Mouse (Mus musculus) G1E (cell line): ENCODE results near the gene Rbbp6.

Source experiments
- CTCF ChIP-seq: IDR thresholded peaks from 2 replicates; pipeline ENCODE4 v1.5.1; 2012; ENCODE audit warnings: low read depth, low read length, inconsistent platforms, mixed read lengths
- GATA1 ChIP-seq: IDR thresholded peaks from 2 replicates; pipeline ENCODE4 v1.6.1; 2012; ENCODE audit warnings: borderline replicate concordance, low read length, inconsistent platforms, mixed read lengths
- GATA2 ChIP-seq: IDR thresholded peaks from 2 replicates; pipeline ENCODE4 v1.6.1; 2012; ENCODE audit warnings: low read depth, low read length, inconsistent platforms, borderline replicate concordance
- POLR2AphosphoS5 ChIP-seq: IDR thresholded peaks from 2 replicates; pipeline ENCODE4 v1.6.1; 2012; ENCODE audit warnings: low read depth, low read length, inconsistent platforms; ENCODE audit not compliant: insufficient replicate concordance
- TAL1 ChIP-seq: conservative IDR thresholded peaks from 2 replicates; pipeline ENCODE4 v1.6.1; 2012; ENCODE audit warnings: low read depth, low read length, inconsistent platforms, mixed read lengths

DNA sequence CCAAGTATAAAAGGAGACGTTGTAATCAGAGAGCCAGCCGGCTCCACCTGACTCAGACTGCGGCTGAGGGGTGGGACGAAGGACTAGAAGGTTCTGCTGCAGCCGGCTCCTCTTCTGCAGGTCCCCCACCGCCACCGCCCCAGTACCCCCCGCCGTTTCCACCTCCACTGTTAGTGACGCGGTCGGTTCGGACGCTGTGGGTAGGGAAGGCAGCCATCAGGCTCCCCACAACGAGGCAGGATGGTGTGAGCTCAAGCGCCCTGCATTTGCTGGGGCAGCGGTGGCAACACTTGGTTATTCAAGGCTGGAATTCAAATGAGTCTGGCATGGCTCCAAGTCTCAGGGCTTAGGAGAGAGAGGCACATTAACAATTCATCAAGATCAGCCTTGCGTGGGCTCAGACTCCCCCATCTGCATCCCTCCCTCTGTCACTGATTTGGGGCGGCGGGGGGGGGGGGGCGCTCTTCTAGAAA, 65.3 kb downstream of the Rbbp6 start:
- TF ChIP-seq CTCF (no peak), GATA1 (no peak), POLR2AphosphoS5 (no peak), TAL1 (no peak), GATA2 (no peak)
